Mouse (Mus musculus) thymus, postnatal 0 days (tissue): ENCODE measurements around the gene Ndfip2. TPM values are rescaled to one million over a fixed set of nuclear protein-coding genes. Genes with fewer than 3 reads are reported as not detected.
A peak's percentile ranks its signal among the peaks of the same experiment; 100 is the strongest.

Source experiments
- DNase-seq: peaks from one replicate; pipeline ENCODE4 v3.0.0-alpha.2; 2015; ENCODE audit warnings: low spot score
- polyA plus RNA-seq: library from polyadenylated mRNA; unstranded; fragments of >200 nt; fragmentation: Nextera tagmentation; extraction: Ambion mirVana; gene quantifications from 2 replicates; pipeline ENCODE4 v1.2.1, GENCODE M21; 2015

Gene Ndfip2
- polyA plus RNA-seq, 1 experiment from 2014 or later: 108 TPM

GRCm38 (mm10) chr14:105284062-105284461 lies 25.7 kb downstream of the Ndfip2 start:
- DNase-seq: no peak

DNA sequence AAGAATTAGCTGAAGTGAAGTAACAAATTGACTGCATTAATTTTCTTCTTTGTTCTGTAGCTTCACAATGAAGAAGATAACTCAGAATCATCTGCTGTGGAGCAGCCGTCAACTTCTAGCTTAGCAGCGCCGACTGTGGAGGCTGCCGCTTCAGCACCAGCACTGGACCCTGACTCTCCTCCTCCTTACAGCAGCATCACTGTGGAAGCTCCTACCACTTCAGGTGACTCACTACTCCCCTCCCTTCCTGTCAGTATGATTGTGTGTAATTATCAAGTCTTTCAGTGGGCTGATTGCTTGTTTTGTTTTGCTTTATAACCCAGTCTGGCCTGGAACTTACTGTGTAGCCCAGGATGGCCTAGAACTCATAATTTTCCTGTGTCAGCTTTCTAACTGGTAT lies 29.2 kb downstream of the Ndfip2 start:
- no peak for DNase-seq

DNA sequence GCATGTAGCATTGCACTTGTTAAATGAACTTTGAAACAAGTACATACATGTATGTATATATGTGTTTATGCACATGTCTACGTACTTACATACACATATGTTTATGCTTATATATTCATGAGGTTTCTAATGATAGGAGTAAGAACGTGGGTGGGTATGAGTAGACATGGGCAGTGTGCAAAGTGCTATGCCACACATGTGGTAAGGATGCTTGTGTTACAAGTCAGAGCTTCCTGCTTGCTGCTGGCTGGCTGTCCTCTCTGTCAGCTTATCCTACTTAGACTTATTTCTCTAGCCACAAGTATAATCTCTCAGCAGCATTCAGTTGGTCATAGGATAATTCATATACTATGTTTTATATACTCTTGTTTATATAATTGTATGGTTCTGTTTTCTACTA lies 29.6 kb downstream of the Ndfip2 start:
- DNase-seq: no peak

GRCm38 (mm10) chr14:105288529-105288928 lies 30.2 kb downstream of the Ndfip2 start:
- DNase-seq: no peak

GRCm38 (mm10) chr14:105292139-105292538 lies 33.8 kb downstream of the Ndfip2 start:
- no peak for DNase-seq

GRCm38 (mm10) chr14:105293777-105294176 lies 35.4 kb downstream of the Ndfip2 start:
- no peak for DNase-seq

DNA sequence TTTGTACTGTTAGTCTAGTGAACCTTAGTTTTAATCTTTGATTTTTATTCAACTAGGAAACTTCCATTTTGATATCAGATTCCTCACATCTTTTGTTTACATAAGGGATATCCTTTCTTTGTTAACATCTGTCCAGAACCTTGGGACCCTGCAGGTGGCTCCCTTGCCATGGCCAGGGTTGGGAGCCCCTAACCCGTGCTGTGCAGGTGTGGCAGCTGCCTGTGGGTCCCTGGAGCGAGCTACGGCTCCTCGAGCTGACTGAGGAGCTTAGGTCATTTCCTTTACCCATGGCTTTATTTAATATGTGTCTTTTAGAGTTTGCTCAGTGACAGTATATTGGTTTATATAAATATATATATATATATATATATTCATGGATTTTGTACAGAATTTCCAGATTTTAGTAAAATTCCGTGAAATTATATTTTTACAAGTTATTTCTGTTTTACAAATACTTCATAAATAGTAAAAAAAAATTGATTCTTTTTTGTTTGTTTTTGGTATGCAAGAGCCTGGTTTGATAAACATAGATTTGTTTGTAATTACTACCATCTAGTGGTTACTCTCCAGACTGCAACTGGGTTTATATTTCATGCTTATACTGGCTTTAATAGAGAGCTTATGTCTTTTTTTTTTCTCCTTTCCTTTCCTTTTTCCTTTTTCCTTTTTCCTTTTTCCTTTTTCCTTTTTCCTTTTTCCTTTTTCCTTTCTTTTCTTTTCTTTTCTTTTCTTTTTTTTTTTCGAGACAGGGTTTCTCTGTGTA lies 37.6 kb downstream of the Ndfip2 start:
- DNase-seq: peak; percentile 59

- no peak for DNase-seq
Observed at GRCm38 (mm10) chr14:105299744-105300255, 41.4 kb downstream of the Ndfip2 start.

- DNase-seq: no peak
Observed at GRCm38 (mm10) chr14:105300551-105300950, 42.2 kb downstream of the Ndfip2 start.

DNA sequence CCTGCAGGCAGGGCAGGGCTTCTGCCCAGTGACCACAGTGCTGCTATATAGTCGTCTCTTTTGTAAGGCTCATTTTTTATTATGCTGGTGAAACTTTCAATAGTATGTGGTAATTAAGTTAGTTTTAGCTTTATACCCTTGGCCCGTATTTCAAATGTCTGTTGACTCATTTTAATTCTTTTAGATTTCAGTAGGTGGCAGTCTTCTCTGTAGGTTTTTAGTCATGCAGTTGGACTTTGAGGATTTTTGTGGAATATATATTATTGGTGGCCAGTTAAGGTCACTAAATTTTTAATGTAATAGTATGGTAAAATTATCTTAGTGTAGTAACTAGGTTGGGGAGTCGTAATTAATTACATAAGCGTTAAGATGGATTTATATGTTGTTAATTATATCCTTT lies 44.3 kb downstream of the Ndfip2 start:
- no peak for DNase-seq

DNA sequence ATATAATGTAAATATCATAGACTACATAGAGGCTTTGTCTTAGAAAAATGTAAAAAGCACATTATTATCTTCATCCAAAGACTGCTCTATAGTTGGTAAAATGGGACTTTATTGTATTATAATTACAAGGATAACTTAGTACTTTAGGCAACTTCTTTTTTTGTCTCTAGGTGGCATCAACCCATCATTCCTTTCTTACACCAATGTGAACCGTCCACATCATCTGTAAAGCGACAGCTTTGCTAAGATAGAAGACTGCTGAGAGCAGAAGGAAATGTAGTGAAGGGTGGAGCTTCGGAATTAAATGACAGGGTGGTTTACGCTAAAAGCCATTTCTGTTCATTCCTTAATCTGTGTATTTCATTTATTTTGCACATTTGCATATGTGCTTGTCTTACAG lies 49.3 kb downstream of the Ndfip2 start:
- no peak for DNase-seq

- DNase-seq: no peak
Observed at GRCm38 (mm10) chr14:105312366-105312765, 54.0 kb downstream of the Ndfip2 start.

DNA sequence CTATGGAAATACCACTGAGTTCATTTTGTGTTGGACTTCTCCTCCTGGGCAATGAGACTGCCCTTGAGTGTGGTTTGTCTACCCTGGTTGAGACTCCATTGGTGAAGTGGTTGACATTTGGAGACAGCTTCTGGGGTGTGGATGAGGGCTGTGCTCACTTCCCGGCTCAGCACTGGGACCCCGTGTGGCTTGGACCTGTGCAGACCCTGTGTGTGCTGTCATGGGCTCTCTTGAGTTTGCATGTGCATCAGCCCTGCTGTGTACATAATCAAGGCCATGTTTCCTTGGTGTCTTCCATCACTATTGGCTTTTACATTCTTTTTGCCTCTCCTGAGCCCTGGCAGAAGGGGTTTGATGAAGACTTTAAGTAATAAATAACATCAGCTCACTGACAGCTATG lies 54.6 kb downstream of the Ndfip2 start:
- DNase-seq: no peak

GRCm38 (mm10) chr14:105313877-105314276 lies 55.5 kb downstream of the Ndfip2 start:
- DNase-seq: peak; percentile 17

- no peak for DNase-seq
Observed at GRCm38 (mm10) chr14:105321712-105322111, 63.3 kb downstream of the Ndfip2 start.

- DNase-seq: no peak
Observed at GRCm38 (mm10) chr14:105322829-105323228, 64.5 kb downstream of the Ndfip2 start.

- DNase-seq: no peak
Observed at GRCm38 (mm10) chr14:105323448-105323847, 65.1 kb downstream of the Ndfip2 start.

- DNase-seq: no peak
Observed at GRCm38 (mm10) chr14:105328397-105329302, 70.3 kb downstream of the Ndfip2 start.

GRCm38 (mm10) chr14:105333475-105334094 lies 75.2 kb downstream of the Ndfip2 start:
- DNase-seq: no peak

- DNase-seq: no peak
Observed at GRCm38 (mm10) chr14:105341765-105342164, 83.4 kb downstream of the Ndfip2 start.

DNA sequence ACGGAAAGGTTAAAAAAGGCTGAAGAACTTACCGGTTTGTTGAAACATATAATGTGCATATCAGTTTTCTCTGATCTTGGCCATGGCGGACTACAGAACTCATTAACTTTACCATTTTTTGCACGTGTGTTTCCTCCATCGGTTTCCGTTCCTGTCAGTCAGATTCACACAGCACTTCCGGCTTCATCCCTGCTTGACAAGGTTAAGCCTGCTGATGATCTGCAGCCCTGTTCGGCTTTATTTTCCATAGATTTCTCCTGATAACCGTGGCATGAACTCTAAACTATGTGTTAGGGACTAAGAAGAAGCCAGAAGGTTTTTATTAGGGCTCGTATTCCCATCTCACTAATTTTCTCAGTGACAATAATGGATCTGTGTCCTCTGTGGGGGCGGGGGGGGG lies 95.7 kb downstream of the Ndfip2 start:
- no peak for DNase-seq
